Mouse (Mus musculus) right cerebral cortex, postnatal 25 days (tissue): ENCODE data around the gene Myo10.

Source experiments
- DNase-seq: peaks from one replicate; pipeline ENCODE4 v3.0.0; 2022

Myo10 gene

GRCm38 (mm10) chr15:25652933-25653332 lies 30.6 kb downstream of the Myo10 start:
- DNase-seq, result no peak

GRCm38 (mm10) chr15:25653680-25654079 lies 31.4 kb downstream of the Myo10 start:
- DNase-seq, result no peak

GRCm38 (mm10) chr15:25662833-25663519 lies 40.7 kb downstream of the Myo10 start:
- no peak for DNase-seq

GRCm38 (mm10) chr15:25669283-25670247 lies 47.2 kb downstream of the Myo10 start:
- DNase-seq, result no peak

GRCm38 (mm10) chr15:25673231-25673980 lies 51.1 kb downstream of the Myo10 start:
- no peak for DNase-seq

- no peak for DNase-seq
Measured at GRCm38 (mm10) chr15:25674099-25674931, 52.0 kb downstream of the Myo10 start.

- no peak for DNase-seq
Measured at GRCm38 (mm10) chr15:25674932-25675250, 52.6 kb downstream of the Myo10 start.

- no peak for DNase-seq
Measured at GRCm38 (mm10) chr15:25675359-25675758, 53.0 kb downstream of the Myo10 start.

- peak; percentile 22 for DNase-seq
Measured at GRCm38 (mm10) chr15:25676056-25676785, 53.9 kb downstream of the Myo10 start.

- no peak for DNase-seq
Measured at GRCm38 (mm10) chr15:25679081-25679480, 56.8 kb downstream of the Myo10 start.

GRCm38 (mm10) chr15:25679616-25680015 lies 57.3 kb downstream of the Myo10 start:
- DNase-seq, result no peak

- no peak for DNase-seq
Measured at GRCm38 (mm10) chr15:25680269-25680818, 58.0 kb downstream of the Myo10 start.

- no peak for DNase-seq
Measured at GRCm38 (mm10) chr15:25682953-25683507, 60.7 kb downstream of the Myo10 start.

- no peak for DNase-seq
Measured at GRCm38 (mm10) chr15:25685186-25685585, 62.9 kb downstream of the Myo10 start.

- no peak for DNase-seq
Measured at GRCm38 (mm10) chr15:25688424-25689283, 66.3 kb downstream of the Myo10 start.

GRCm38 (mm10) chr15:25689477-25689876 lies 67.2 kb downstream of the Myo10 start:
- DNase-seq, result no peak

GRCm38 (mm10) chr15:25690066-25690745 lies 67.9 kb downstream of the Myo10 start:
- DNase-seq, result no peak

GRCm38 (mm10) chr15:25690746-25691105 lies 68.4 kb downstream of the Myo10 start:
- DNase-seq, result no peak

- DNase-seq, result no peak
Measured at GRCm38 (mm10) chr15:25692254-25692950, 70.1 kb downstream of the Myo10 start.
